Mouse (Mus musculus) embryonic facial prominence, embryonic 13.5 days (tissue): ENCODE results near the gene Gm4922. TPM values are rescaled to one million over a fixed set of nuclear protein-coding genes. Genes with fewer than 3 reads are reported as not detected.

Source experiments
- ATAC-seq: fragments of 200-750 bp; cut with Nextera tagmentation; 2 replicates; pipeline ENCODE4 v1.8.0; 2017; ENCODE audit warnings: low read depth; ENCODE audit not compliant: insufficient number of reproducible peaks, insufficient read depth, low FRiP score, low TSS enrichment
- H3K27ac ChIP-seq: fragments of 300-500 bp; sonication (generic); 2 replicates; pipeline ENCODE4 v1.5.1; 2015; ENCODE audit warnings: moderate library complexity, mild to moderate bottlenecking, inconsistent platforms
- H3K27me3 ChIP-seq: fragments of 300-500 bp; sonication (generic); 2 replicates; pipeline ENCODE4 v1.6.1; 2015; ENCODE audit warnings: mild to moderate bottlenecking, inconsistent platforms
- H3K36me3 ChIP-seq: fragments of 300-500 bp; sonication (generic); 2 replicates; pipeline ENCODE4 v1.6.1; 2015; ENCODE audit warnings: mild to moderate bottlenecking, inconsistent platforms
- H3K4me1 ChIP-seq: fragments of 300-500 bp; sonication (generic); 2 replicates; pipeline ENCODE4 v1.6.1; 2015; ENCODE audit warnings: inconsistent platforms
- H3K4me2 ChIP-seq: fragments of 300-500 bp; sonication (generic); 2 replicates; pipeline ENCODE4 v1.6.1; 2015; ENCODE audit warnings: moderate library complexity, mild to moderate bottlenecking, inconsistent platforms
- H3K4me3 ChIP-seq: fragments of 300-500 bp; sonication (generic); 2 replicates; pipeline ENCODE4 v1.5.1; 2015; ENCODE audit warnings: mild to moderate bottlenecking, inconsistent platforms
- H3K9ac ChIP-seq: fragments of 300-500 bp; sonication (generic); 2 replicates; pipeline ENCODE4 v1.6.1; 2015; ENCODE audit warnings: mild to moderate bottlenecking, inconsistent platforms
- H3K9me3 ChIP-seq: fragments of 300-500 bp; sonication (generic); 2 replicates; pipeline ENCODE4 v1.6.1; 2016; ENCODE audit warnings: inconsistent platforms
- WGBS: fragments of 180-500 bp; shearing (Covaris S2); methylation state at CpG from one replicate; pipeline ENCODE4 v1.1.7; 2015; ENCODE audit warnings: mixed read lengths; 5-methylcytosine and 5-hydroxymethylcytosine counted together
- polyA plus RNA-seq: library from polyadenylated mRNA; unstranded; fragments of >200 nt; fragmentation: Nextera tagmentation; extraction: Ambion mirVana; gene quantifications from 2 replicates; pipeline ENCODE4 v1.2.1, GENCODE M21; 2015

Gm4922 gene
- polyA plus RNA-seq, 1 experiment from 2014 or later, result not detected

DNA sequence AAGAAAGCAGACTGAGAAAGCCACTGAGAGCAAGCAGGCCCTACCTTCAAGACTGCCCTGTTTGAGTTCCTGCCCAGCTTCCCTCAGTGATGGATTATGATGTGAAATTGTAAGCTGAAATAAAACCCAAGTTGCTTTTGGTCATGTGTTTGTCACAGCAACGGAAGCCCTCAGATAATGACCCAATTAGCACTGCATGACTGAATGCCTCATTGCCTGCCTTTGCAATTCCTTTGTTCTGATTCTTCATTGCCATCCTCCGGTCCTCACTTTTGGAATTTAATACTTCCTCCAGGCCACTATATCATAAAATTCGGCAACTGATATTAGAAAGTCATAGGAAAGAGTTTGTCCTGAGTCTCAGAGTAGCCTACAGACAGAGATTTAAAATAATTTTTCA lies 9.0 kb downstream of the Gm4922 start:
- Histone ChIP-seq H3K9me3 (no peaks in the 10 kb centered on the region), H3K4me1 (no peaks in the 10 kb centered on the region), H3K9ac (no peak overlapping the region), H3K36me3 (no peaks in the 10 kb centered on the region), H3K27ac (no peak overlapping the region), H3K4me3 (no peak overlapping the region), H3K4me2 (no peak overlapping the region), H3K27me3 (no peaks in the 10 kb centered on the region)
- 67% methylated on average over 3 of the region's 3 CpGs for WGBS
- no peak for ATAC-seq

DNA sequence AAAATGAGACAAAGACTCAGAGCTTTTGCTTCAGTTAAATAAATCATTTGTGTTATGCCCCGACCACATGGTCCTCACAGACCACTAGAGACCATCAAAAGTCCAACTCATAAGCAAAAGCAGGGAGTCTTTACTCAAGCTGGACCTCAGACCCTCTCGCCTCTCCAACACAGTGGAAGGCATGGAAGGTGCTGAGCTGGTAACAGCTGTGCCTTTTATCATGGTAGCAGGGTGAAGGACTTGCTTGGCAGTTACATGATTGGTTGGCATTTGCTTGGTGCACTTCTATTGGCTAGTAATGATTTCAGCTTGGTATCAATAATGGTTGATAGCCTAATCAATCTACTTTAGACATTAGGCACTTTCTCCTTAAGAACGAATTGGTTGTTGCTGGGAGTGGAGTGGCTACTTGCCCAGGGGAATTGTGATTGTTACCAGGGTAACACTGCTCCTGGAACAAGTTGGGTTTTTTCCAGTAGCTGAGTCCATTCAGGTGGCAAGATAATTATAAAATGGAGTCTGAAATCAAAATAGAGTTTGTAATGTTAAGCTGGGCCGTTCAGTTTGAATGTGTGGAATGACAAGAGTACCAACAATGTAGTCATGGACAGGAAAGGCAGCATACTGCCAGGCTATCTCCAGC lies 13.9 kb downstream of the Gm4922 start:
- Histone ChIP-seq H3K9me3 (no peaks in the 10 kb centered on the region), H3K27ac (no peak overlapping the region), H3K9ac (no peak overlapping the region), H3K27me3 (no peaks in the 10 kb centered on the region), H3K36me3 (no peaks in the 10 kb centered on the region), H3K4me2 (no peak overlapping the region), H3K4me1 (no peaks in the 10 kb centered on the region), H3K4me3 (no peak overlapping the region)
- WGBS, result 80% methylated on average over 4 of the region's 4 CpGs
- ATAC-seq, result no peak

DNA sequence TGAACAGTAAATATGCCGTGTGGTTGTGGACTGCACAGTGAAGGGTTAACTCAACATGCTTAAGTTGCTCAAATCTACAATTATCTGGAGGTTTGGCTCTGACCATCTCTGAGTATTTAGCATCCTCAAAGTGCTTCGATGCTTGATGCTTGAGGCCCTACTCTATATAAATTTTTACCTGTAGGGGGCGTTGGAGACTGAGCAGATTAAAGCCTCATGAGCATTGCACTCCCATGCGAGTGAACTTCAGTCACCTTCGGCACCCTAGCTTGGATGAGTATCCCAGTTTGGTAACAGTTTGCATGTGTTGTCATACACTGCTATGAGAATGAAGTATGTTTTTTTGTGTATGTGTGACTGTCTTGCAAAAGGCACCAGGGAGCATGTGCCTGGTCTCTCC lies 16.7 kb downstream of the Gm4922 start:
- no peaks in the 10 kb centered on the region for H3K9me3 ChIP-seq
- no peak overlapping the region for H3K4me2 ChIP-seq
- H3K9ac ChIP-seq, result no peak overlapping the region

DNA sequence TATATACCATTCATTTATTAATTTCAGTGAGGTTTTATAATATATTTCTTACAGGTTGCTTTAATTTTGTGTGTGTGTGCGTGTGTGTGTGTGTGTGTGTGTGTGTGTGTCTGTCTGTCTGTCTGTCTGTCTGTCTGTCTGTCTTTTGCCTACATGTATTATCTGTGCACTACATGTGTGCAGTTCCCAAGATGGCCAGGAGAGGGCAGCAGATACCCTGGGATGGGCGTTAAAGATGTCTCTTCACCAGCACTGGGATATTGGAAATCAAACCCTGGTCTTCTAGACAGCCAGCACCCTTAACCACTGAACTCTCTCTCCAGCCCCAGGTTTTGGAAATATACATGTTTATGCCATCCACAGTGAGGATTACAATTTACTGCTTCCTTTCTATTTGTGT lies 26.4 kb downstream of the Gm4922 start:
- Histone ChIP-seq H3K27ac (no peak overlapping the region), H3K4me1 (no peaks in the 10 kb centered on the region), H3K4me3 (no peak overlapping the region), H3K27me3 (no peaks in the 10 kb centered on the region), H3K4me2 (no peak overlapping the region), H3K36me3 (no peaks in the 10 kb centered on the region), H3K9ac (no peak overlapping the region), H3K9me3 (no peaks in the 10 kb centered on the region)
- WGBS, result 35% methylated on average over 2 of the region's 2 CpGs
- ATAC-seq, result no peak

More for the DNA sequence above, 16.7 kb downstream of the Gm4922 start:
- WGBS, result 50% methylated on average over 5 of the region's 5 CpGs
- H3K27me3 ChIP-seq, result no peaks in the 10 kb centered on the region
- H3K4me3 ChIP-seq, result no peak overlapping the region
- ATAC-seq, result no peak
- no peaks in the 10 kb centered on the region for H3K36me3 ChIP-seq
- no peaks in the 10 kb centered on the region for H3K4me1 ChIP-seq
- H3K27ac ChIP-seq, result no peak overlapping the region

DNA sequence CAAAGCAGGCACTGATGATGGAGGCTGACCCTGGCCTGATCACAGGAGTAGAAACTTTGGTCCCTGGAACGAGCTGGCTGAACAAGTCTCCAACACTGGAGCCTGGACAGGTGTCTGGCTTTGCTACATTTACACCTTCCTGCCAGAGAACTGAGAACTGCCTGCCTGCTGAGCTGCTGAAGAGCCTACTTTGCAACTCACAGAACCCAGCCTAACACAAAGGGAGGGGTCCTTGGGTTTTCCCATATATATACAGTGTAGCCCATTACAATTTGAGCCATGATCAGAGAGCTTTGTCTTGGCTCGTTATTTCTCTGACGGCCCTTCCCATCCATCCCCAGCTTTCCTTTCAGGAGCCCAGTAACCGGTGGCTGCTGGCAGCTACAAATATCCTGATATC lies 36.5 kb downstream of the Gm4922 start:
- Histone ChIP-seq H3K9ac (no peak overlapping the region), H3K4me2 (no peak overlapping the region), H3K9me3 (no peaks in the 10 kb centered on the region), H3K4me1 (no peaks in the 10 kb centered on the region), H3K4me3 (no peak overlapping the region), H3K27ac (no peak overlapping the region), H3K27me3 (peaks cover 5% of the 10 kb centered on the region), H3K36me3 (no peaks in the 10 kb centered on the region)
- WGBS, result 83% methylated on average over 4 of the region's 4 CpGs
- ATAC-seq, result no peak

DNA sequence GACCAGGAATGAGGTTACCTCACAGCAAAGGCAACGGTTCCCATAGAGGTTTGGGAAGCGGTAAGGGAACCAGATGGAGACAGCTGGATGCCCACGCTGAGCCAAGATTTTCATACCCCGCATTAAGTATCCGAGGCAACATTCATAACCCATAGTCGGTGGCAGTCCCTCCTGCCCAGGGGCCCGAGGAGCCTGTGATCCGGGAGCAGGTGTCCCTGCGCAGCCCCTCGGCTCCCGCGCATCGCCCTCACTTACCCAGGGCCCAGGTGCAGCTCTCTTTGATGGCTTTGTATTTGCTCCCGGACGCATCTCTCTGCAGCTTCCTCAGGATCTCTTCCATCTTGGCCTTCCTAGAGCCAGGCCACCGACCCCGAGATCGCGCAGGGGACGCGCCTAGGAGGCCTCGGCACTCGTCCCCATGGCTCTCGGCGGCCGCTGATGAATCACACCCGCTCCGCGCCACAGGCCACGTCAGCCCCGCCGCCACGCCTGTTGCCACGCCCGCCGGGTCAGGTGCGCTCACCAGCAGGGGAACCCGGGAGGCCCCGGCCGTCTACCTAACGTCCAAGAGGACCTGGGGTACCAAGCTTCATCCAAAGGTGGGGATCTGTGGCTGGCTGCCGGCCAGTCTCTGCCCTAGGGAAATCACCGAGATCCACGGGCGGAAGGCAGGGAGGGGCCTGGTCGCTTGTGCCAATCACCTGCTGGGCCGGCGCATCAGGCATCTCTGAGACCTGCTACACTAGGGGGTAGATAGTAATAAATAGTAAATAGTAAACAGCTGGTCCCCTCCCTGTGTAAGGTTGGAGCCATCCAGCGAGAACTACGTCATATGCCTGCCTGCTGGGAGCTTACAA lies 43.1 kb downstream of the Gm4922 start, which contains the start of gene Arfgef3:
Gene Arfgef3, minus strand, starts transcription at position 664 of the 857 bp plus-strand sequence.
- Histone ChIP-seq H3K27me3 (peaks cover 36% of the 10 kb centered on the region), H3K9ac (peak within 1 kb of the TSS; percentile 62), H3K4me2 (peak within 1 kb of the TSS; percentile 95), H3K9me3 (no peaks in the 10 kb centered on the region), H3K27ac (no peak within 1 kb of the TSS), H3K4me3 (peak within 1 kb of the TSS; percentile 53), H3K4me1 (peaks cover 4% of the 10 kb centered on the region; the same call in 1 of the 2 replicates), H3K36me3 (no peaks in the 10 kb centered on the region)
- ATAC-seq, result peak; percentile 74; the same call in 1 of the 2 replicates
- WGBS, result under 1% methylated on average over 50 of the region's 50 CpGs

DNA sequence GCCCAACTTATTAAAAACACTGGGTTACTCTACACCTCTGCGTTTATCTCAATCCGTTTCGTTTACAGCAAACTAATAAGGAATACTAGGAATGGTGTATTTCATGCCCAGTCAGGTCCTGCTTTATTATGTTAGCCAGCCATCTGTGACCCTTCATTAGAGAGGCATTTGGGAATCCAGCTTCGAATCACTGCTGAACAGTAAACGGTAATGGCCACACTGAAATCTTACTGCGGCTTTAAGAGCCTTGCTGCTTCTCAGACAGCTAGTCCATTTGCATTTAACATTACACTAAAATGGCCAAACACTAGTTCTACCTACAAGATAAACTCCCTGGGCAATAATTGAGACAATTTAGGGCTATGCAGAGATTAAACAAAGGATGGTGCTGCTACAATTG lies 44.5 kb downstream of the Gm4922 start:
- Histone ChIP-seq H3K4me1 (peaks cover 4% of the 10 kb centered on the region; the same call in 1 of the 2 replicates), H3K27ac (no peak overlapping the region), H3K9me3 (no peaks in the 10 kb centered on the region), H3K36me3 (no peaks in the 10 kb centered on the region), H3K9ac (no peak overlapping the region), H3K27me3 (peaks cover 36% of the 10 kb centered on the region), H3K4me3 (no peak overlapping the region), H3K4me2 (no peak overlapping the region)
- WGBS, result 69% methylated on average over 6 of the region's 6 CpGs
- ATAC-seq, result no peak

DNA sequence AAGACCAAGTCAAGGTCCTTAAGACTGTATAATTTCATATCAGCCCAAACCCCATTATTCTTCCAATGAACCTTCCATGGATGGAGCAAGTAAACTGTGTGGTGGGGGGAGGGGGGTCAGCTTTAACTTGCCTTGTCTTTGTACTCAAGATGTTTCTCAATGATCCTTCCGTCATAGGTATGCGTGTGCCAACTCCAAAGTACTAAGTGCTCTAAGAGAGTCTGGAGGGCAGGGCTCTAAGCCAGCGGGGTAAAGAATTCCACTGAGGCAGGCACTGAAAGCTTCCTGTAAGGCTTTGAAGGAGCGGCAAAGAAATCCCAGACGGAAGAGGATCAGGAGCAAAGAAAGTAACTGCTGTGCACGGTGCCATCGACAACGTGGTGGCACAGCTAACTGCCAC lies 45.6 kb downstream of the Gm4922 start:
- H3K4me2 ChIP-seq, result no peak overlapping the region
- no peak overlapping the region for H3K27ac ChIP-seq
- WGBS, result 79% methylated on average over 8 of the region's 8 CpGs
- no peaks in the 10 kb centered on the region for H3K9me3 ChIP-seq
- peaks cover 4% of the 10 kb centered on the region; the same call in 1 of the 2 replicates for H3K4me1 ChIP-seq
- no peak for ATAC-seq
- H3K36me3 ChIP-seq, result no peaks in the 10 kb centered on the region
- peaks cover 36% of the 10 kb centered on the region for H3K27me3 ChIP-seq
- no peak overlapping the region for H3K9ac ChIP-seq
- no peak overlapping the region for H3K4me3 ChIP-seq

Other genes with a start within 250 kb of the Gm4922 start
- gene Hebp2, start 240.7 kb downstream of the Gm4922 start, polyA plus RNA-seq, result 21.4 and 24.9 TPM in 2 replicates
- gene Arfgef3, start 42.8 kb downstream of the Gm4922 start, polyA plus RNA-seq, result 0.44 and 0.52 TPM in 2 replicates
- 182 and 189 TPM in 2 replicates for gene Perp, start 58.2 kb upstream of the Gm4922 start, polyA plus RNA-seq
- gene Tnfaip3, start 228.9 kb upstream of the Gm4922 start, polyA plus RNA-seq, result 2.8 and 3.2 TPM in 2 replicates